Mouse (Mus musculus) embryonic facial prominence, embryonic 14.5 days (tissue): ENCODE data around the gene Fchsd2. TPM values are rescaled to one million over a fixed set of nuclear protein-coding genes. Genes with fewer than 3 reads are reported as not detected.

Experiments used
- ATAC-seq: fragments of 200-750 bp; cut with Nextera tagmentation; 2 replicates; pipeline ENCODE4 v1.8.0; 2017; ENCODE audit warnings: low read depth, moderate number of reproducible peaks, moderate TSS enrichment
- DNase-seq: peaks from one replicate; pipeline ENCODE4 v3.0.0-alpha.2; 2015; ENCODE audit warnings: low spot score
- H3K27ac ChIP-seq: fragments of 300-500 bp; sonication (generic); replicated peaks from 2 replicates; pipeline ENCODE4 v1.5.1; 2014; ENCODE audit warnings: low read depth, mild to moderate bottlenecking, low read length, moderate library complexity
- H3K27me3 ChIP-seq: fragments of 300-500 bp; sonication (generic); replicated peaks from 2 replicates; pipeline ENCODE4 v1.6.1; 2014; ENCODE audit warnings: low read length; ENCODE audit not compliant: control insufficient read depth, insufficient read depth
- H3K36me3 ChIP-seq: fragments of 300-500 bp; sonication (generic); 2 replicates; pipeline ENCODE4 v1.6.1; 2014; ENCODE audit warnings: low read length, mixed read lengths; ENCODE audit not compliant: control insufficient read depth, insufficient read depth
- H3K4me1 ChIP-seq: fragments of 300-500 bp; sonication (generic); 2 replicates; pipeline ENCODE4 v1.6.1; 2014; ENCODE audit warnings: antibody characterized with exemption, low read length; ENCODE audit not compliant: control insufficient read depth, insufficient read depth
- H3K4me2 ChIP-seq: fragments of 300-500 bp; sonication (generic); 2 replicates; pipeline ENCODE4 v1.6.1; 2014; ENCODE audit warnings: low read depth, mild to moderate bottlenecking, low read length, moderate library complexity, mixed read lengths
- H3K4me3 ChIP-seq: fragments of 300-500 bp; sonication (generic); 2 replicates; pipeline ENCODE4 v1.5.1; 2014; ENCODE audit warnings: low read depth, mild to moderate bottlenecking, low read length
- H3K9ac ChIP-seq: fragments of 300-500 bp; sonication (generic); 2 replicates; pipeline ENCODE4 v1.6.1; 2014; ENCODE audit warnings: low read depth, mild to moderate bottlenecking, low read length, moderate library complexity, mixed read lengths
- H3K9me3 ChIP-seq: fragments of 300-500 bp; sonication (generic); 2 replicates; pipeline ENCODE4 v1.6.1; 2016; ENCODE audit warnings: low read length; ENCODE audit not compliant: control insufficient read depth
- WGBS: fragments of 180-500 bp; shearing (Covaris S2); extraction: QIAGEN DNeasy Blood & Tissue Kit; methylation state at CpG from one replicate; pipeline ENCODE4 v1.1.7; 2014; 5-methylcytosine and 5-hydroxymethylcytosine counted together
- polyA plus RNA-seq: library from polyadenylated mRNA; unstranded; fragments of >200 nt; fragmentation: Nextera tagmentation; extraction: Ambion mirVana; gene quantifications from 2 replicates; pipeline ENCODE4 v1.2.1, GENCODE M21; 2014

The Fchsd2 gene
- polyA plus RNA-seq, 1 experiment from 2014 or later: 20.7 TPM

DNA sequence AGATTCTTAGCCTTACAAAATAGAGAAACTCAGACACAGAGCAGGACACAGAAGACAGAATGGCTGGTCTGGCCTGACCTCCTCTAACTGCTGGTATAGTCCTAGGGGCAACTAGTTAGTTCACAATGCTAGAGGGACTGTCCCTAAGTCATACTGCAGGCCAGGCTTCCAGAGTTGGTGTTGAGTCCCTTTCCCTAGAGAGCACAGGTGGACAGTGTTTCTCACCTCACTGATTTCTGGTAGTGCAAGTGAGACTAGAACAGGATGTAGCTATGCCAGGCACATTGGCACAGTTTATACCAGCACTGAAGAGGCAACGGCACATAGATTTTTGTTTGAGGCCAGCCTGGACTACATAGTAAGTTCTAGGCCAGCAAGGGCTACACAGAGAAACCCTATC is 200.0 kb downstream of the Fchsd2 start:
- Histone ChIP-seq H3K4me3 (no peak overlapping the region), H3K9ac (no peak overlapping the region), H3K27me3 (no peaks in the 10 kb centered on the region; the same call in 1 of the 2 replicates), H3K4me2 (no peak overlapping the region), H3K9me3 (no peaks in the 10 kb centered on the region), H3K36me3 (peaks cover 31% of the 10 kb centered on the region), H3K27ac (no peak overlapping the region), H3K4me1 (peaks cover 4% of the 10 kb centered on the region; the same call in 1 of the 2 replicates)
- WGBS: 100% methylated on average over 1 of the region's 1 CpGs
- DNase-seq (no peak), ATAC-seq (no peak)

DNA sequence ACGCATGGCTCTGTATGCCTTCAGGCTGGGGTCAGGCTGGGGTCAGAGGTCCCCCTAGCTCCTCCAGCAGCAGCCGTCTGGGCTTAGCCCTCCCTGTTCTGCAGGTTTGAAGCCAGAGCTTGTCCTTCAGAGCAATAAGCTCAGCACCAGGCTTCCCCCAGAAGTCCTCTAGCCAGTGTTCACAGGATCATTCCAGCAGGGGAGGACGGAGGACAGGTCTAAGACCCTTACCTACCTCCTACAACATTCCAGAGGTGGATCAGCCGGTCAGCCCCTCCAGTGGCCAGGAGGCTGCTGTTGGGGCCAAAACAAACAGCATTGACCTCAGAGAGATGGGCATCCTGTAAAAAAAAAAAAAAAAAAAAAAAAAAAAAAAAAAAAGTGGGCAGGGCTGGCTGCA is 200.5 kb downstream of the Fchsd2 start:
- no peaks in the 10 kb centered on the region; the same call in 1 of the 2 replicates for H3K27me3 ChIP-seq
- DNase-seq (no peak), ATAC-seq (no peak)
- H3K27ac ChIP-seq: no peak overlapping the region
- H3K36me3 ChIP-seq: peaks cover 28% of the 10 kb centered on the region; the same call in 1 of the 2 replicates
- no peak overlapping the region for H3K4me3 ChIP-seq
- peaks cover 4% of the 10 kb centered on the region; the same call in 1 of the 2 replicates for H3K4me1 ChIP-seq
- no peak overlapping the region for H3K4me2 ChIP-seq
- no peaks in the 10 kb centered on the region for H3K9me3 ChIP-seq
- WGBS: 42% methylated on average over 4 of the region's 4 CpGs
- no peak overlapping the region for H3K9ac ChIP-seq

DNA sequence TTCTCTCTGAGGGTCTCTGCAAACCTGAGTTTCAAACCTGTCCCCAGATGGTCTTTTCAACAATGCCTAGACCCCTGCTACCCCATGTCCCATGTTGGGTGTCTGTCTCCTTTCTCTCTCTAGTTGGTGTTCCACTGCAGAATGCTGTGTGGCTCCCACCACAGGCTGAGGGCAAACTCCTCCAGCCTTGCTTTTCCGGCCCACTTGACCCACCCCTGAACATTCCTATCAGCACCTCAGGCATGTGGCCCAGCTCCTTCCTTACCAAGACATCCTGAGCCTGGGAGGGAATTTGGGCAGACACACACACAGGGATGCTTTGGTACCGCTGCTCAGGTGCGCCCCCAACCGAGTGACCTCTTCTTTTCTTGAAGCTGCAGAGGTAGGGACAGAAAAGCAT is 200.9 kb downstream of the Fchsd2 start:
- no peak overlapping the region for H3K9ac ChIP-seq
- DNase-seq: no peak
- WGBS: 50% methylated on average over 4 of the region's 4 CpGs
- H3K4me2 ChIP-seq: no peak overlapping the region
- no peak overlapping the region for H3K4me3 ChIP-seq
- no peaks in the 10 kb centered on the region for H3K9me3 ChIP-seq
- peaks cover 28% of the 10 kb centered on the region; the same call in 1 of the 2 replicates for H3K36me3 ChIP-seq
- no peaks in the 10 kb centered on the region; the same call in 1 of the 2 replicates for H3K27me3 ChIP-seq
- H3K27ac ChIP-seq: no peak overlapping the region
- H3K4me1 ChIP-seq: peaks cover 4% of the 10 kb centered on the region; the same call in 1 of the 2 replicates
- ATAC-seq: no peak

DNA sequence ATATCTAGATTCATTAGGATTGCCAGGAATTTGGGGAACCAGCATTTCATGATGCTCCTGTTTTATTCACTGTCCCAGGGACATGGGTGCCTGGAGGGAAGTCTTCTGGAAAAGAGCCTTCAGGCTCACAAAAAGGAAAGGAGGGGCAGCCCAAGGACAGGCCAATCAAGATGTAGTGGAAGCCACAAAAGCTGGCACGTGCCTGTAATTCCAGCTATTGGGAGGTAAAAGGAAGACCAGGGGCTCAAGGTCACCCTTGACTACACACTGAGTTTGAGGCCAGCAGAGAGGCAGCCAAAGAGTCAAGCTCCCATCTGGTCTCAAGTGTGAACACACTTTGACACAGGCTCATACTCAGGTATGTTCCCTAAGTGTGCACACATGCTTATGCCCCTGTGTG is 202.8 kb downstream of the Fchsd2 start:
- DNase-seq: no peak
- no peaks in the 10 kb centered on the region for H3K9me3 ChIP-seq
- H3K36me3 ChIP-seq: 0 out of 2 replicates have a peak, but pooled peaks cover 18% of the 10 kb centered on the region
- ATAC-seq: no peak
- H3K27me3 ChIP-seq: peaks cover 6% of the 10 kb centered on the region; the same call in 1 of the 2 replicates
- no peak overlapping the region for H3K9ac ChIP-seq
- H3K4me1 ChIP-seq: peaks cover 4% of the 10 kb centered on the region; the same call in 1 of the 2 replicates
- no peak overlapping the region for H3K27ac ChIP-seq
- H3K4me2 ChIP-seq: no peak overlapping the region
- 90% methylated on average over 1 of the region's 1 CpGs for WGBS
- H3K4me3 ChIP-seq: no peak overlapping the region

DNA sequence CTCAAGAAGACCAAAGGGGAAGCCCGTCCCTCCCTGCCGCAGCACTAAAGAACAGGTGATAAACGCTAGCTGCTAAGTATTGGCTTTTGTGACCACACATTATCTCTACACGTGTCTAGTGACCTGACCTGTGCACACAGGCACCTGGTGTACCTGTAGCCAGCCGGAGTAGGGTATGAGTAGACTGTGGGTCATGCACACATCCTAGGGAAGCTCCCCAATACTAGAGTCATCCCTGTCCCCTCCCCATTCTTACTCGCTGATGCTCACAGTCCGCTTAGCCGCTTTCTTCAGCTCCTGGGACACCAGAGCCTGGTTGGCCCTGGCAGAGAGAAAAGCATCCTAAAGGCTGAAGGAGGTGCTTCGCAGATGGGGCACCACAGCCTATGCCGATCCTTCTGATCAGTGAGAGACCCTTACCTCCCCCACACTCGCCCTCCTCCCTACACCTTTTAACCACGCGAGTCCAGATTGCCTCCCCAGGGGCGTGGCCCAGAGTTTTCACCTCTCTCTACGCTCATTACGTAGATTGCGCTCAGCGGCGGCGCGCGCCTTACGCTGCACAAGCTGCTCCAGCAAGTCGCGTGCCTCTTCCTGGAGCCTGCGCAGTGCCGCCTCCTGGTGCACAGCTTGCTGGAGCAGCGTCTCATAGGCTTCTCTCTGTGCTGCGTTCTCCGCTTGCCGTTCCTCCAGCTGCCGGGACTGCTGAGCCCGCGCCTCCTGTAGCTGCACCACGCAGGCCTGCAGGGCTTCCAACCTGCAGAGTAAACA is 203.8 kb downstream of the Fchsd2 start:
- Histone ChIP-seq H3K9ac (peak overlapping the region; percentile 52), H3K27me3 (peaks cover 6% of the 10 kb centered on the region; the same call in 1 of the 2 replicates), H3K4me1 (peaks cover 11% of the 10 kb centered on the region; the same call in 1 of the 2 replicates), H3K4me3 (peak overlapping the region; percentile 34), H3K4me2 (peak overlapping the region; percentile 68), H3K9me3 (no peaks in the 10 kb centered on the region), H3K27ac (no peak overlapping the region), H3K36me3 (0 out of 2 replicates have a peak, but pooled peaks cover 10% of the 10 kb centered on the region)
- 11% methylated on average over 35 of the region's 35 CpGs for WGBS
- DNase-seq (peak; percentile 95), ATAC-seq (peak; percentile 90)

DNA sequence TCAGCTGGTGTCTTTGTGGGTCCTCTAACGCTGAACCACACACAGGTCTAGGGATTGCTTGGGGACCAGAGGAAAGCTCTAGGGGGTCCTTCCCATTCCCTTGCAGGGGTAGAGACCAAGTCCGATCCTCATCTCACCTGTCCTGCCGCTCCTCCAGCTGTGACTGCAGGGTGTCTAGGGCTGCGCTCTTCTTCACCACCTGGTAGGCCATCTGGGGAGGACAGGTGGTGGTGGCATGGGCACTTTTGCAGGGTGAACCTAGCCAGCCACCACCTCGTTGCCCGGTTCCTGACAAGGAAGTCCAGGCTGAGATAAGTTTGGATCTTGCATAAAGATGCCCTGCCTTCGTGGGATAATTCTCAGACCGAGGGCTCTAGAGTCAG is 204.4 kb downstream of the Fchsd2 start:
- Histone ChIP-seq H3K4me2 (peak overlapping the region; percentile 68), H3K4me1 (peaks cover 11% of the 10 kb centered on the region; the same call in 1 of the 2 replicates), H3K4me3 (peak overlapping the region; percentile 34), H3K36me3 (0 out of 2 replicates have a peak, but pooled peaks cover 8% of the 10 kb centered on the region), H3K27ac (no peak overlapping the region), H3K9ac (peak overlapping the region; percentile 52), H3K27me3 (peaks cover 6% of the 10 kb centered on the region; the same call in 1 of the 2 replicates), H3K9me3 (no peaks in the 10 kb centered on the region)
- ATAC-seq: no peak
- 22% methylated on average over 8 of the region's 8 CpGs for WGBS
- no peak for DNase-seq

DNA sequence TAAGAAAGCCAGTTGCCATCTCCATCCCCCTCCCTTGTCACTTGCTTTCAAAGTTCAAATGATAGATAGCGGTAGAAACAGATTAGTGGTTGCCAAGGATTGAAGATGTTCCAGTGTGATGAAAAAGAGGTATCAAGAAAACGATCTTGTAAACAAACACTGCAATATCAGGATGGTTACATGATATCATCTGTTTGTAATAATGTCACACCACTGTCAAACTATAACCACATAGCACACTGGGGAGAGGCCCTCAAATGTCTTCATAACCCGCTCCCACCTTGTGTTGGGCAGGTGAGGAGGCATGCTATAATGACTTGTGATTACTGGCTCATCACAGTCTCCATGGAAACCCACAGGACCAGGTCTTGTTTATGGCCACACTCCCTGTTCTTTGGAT is 205.7 kb downstream of the Fchsd2 start:
- WGBS: 82% methylated on average over 3 of the region's 3 CpGs
- Histone ChIP-seq H3K9me3 (no peaks in the 10 kb centered on the region), H3K4me2 (no peak overlapping the region), H3K4me3 (no peak overlapping the region), H3K27ac (no peak overlapping the region), H3K9ac (no peak overlapping the region), H3K4me1 (peaks cover 11% of the 10 kb centered on the region; the same call in 1 of the 2 replicates), H3K27me3 (peaks cover 6% of the 10 kb centered on the region; the same call in 1 of the 2 replicates), H3K36me3 (0 out of 2 replicates have a peak, but pooled peaks cover 5% of the 10 kb centered on the region)
- ATAC-seq: no peak
- DNase-seq: no peak

DNA sequence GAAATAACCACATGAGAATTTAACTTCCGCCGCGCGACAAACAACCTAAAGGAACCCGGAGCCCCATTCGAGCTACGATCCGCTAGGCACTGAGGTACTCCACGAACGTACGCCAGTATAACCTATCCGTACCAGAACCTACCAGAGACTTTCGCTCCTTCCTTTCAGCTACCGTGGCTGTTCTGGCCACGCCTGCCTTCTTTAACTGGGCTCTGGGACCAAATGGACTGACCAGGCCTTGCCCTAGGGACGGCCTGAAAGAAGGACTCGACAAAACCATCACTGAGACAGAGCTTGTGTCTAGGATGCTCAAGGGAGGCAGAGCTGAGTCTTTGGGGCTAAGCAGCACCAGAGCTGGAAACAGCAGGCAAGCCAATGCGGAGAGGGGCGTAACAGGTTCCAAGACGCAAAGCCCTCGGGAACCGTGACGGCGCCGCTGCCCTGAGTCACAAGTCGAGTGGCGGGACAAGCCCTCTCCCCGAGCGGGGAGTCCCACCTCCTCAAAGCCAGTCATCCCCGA is 208.8 kb downstream of the Fchsd2 start:
- WGBS: under 1% methylated on average over 29 of the region's 30 CpGs
- H3K4me1 ChIP-seq: peaks cover 9% of the 10 kb centered on the region; the same call in 1 of the 2 replicates
- peak overlapping the region; percentile 46; the same call in 1 of the 2 replicates for H3K27ac ChIP-seq

More for the DNA sequence above, 208.8 kb downstream of the Fchsd2 start:
- peaks cover 6% of the 10 kb centered on the region; the same call in 1 of the 2 replicates for H3K27me3 ChIP-seq
- H3K9me3 ChIP-seq: no peaks in the 10 kb centered on the region
- H3K4me3 ChIP-seq: peak overlapping the region; percentile 61
- H3K9ac ChIP-seq: peak overlapping the region; percentile 68
- no peaks in the 10 kb centered on the region for H3K36me3 ChIP-seq
- DNase-seq: peak; percentile 8
- ATAC-seq: peak; percentile 30; the same call in 1 of the 2 replicates
- peak overlapping the region; percentile 86 for H3K4me2 ChIP-seq
